Mouse (Mus musculus): ENCODE data around the gene Nr2e1. TPM values are rescaled to one million over a fixed set of nuclear protein-coding genes. Genes with fewer than 3 reads are reported as not detected.

The Nr2e1 gene
- polyA plus RNA-seq, 1 experiment from 2014 or later, result not detected

DNA sequence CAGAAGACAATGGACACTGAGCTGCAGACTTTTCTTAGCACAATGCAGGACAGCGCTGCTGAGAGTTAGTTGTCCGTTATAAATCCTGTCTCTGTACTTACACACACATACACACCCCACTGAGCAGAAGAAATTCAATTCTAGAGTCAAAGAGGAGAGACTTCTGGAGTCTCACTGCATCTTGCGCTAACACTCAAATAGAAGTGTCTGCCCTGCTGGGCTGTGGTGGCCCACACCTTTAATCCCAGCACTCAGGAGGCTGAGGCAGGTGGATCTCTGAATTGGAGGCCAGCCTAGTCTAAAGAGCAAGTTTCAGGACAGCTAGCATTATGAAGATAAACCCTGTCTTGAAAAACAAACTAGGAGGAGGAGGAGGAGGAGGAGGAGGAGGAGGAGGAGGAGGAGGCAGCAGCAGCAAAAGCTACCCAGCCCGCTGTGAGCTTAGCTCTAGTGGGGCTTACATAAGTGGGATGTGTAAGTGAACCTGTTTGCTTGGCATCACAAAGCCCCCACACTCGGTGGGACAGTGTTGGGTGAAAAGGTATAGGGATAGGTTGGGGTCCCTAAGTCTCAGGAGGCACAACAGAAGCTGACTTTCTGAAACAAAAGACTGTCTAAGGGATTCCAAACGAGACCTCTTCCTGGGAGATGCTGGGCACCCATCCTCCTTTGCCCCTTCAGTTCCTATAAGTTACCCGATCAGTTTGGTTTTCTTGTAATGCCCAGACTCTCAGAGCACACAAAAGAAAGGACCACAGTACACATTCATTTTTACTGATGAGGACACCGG lies 4.7 kb upstream of the Nr2e1 start:
- no peak for DNase-seq (ENCODE audit: low spot score)

DNA sequence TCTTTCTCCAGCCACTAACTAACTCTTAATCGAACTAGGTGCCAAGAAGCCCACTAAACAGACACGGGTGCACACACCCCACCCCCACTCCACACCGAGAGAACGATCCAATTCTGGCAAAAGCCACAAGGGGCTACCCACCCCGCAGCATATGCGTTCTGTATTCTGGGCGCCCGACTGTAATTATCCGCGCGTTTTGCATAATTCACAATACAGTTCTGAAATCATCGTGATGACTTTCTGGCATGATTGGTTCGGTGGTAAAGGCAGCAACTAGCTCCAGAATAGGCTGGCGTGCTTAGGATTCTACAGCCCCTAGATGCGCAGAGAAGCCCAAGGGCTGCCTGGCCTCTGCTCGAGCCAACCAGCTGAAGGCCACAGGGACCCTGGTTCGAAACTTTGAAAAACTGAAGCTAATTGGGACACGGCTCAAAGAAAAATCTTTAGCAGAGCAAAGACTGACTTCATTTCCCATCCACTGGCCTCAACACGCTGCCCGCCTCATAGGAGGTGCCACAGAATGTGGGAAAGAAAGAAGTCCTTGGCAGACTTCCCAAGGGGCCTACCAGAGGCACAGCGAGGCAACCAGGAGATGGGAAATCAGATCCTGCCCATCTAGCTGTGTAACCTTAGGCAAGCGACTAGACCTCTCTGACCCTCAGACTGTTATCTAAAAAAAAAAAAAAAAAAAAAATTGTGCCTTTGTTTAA lies 2.3 kb upstream of the Nr2e1 start:
- DNase-seq (ENCODE audit: low spot score), result no peak

DNA sequence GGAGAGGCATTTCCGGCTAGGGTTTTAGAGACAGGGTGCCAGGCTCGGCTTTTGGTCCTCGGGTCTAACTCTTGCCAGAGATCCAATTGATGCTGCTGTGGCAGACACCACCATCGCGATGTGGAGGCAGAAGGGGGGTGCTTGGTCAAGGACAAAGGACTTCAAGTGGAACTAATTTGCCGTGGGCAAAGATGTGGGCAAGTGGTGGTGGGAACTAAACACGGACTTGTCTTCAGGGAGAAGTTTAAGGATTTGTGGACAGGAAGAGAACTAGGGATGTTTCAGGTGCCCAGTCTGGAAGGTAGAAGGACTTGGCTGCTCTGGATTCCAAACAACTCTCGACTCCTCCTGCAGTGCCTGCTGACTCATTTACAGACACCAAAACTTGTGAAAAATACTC lies 1.7 kb upstream of the Nr2e1 start:
- no peak for DNase-seq (ENCODE audit: low spot score)

DNA sequence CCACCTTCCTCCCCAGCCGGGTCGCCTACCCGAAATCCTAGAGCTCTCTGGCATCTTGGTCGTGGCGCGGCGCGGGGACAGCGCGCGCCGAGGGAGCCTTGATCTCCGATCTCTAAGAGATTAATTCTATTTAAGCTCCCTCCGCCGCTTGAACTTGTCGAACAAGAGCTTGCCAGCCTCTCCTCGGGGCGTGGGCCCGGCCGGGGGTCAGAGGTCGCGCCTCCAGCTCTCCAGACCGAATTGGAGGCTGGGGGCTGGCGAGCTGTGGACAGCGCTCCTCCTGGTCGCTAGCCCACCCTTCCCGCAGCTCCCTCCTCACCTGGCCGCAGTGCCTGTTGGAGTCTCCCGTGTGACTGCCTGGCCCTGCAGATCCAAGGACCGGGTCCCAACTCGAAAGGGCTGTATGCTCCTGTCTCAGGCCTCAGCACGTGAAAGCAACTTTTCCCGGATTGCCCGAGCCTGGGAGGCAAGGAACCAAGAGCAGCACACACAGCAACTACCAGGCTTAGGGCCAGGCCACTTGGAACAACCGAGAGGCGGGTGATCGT lies 1.1 kb upstream of the Nr2e1 start:
- no peak for DNase-seq (ENCODE audit: low spot score)

DNA sequence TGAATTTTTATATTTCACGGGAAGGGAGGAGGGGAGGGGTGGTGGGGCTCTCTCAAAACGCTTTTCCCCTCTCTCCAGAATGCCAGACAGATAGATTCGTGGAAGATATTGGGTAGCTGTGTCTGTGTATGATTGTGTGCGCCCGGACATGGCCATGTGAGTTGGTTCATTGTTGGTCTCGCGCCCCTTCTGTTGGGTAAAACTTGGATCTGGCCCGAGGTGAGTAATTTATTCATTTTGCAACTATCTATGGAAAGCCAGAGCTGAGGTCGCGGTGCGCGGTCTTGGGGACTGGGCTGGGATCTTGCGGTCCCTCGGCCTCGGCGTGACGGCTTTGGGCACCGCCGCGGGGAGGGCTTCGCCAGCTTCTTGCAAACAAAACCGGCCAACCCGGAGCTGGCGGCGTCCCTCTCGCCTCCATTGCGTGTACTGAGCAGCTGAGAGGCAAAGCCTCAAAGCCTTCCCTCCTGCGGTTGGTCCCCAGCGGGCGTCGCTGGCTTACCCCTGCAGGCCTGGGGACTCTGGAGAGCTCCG lies 537 bp upstream of the Nr2e1 start:
- DNase-seq (ENCODE audit: low spot score), result no peak

DNA sequence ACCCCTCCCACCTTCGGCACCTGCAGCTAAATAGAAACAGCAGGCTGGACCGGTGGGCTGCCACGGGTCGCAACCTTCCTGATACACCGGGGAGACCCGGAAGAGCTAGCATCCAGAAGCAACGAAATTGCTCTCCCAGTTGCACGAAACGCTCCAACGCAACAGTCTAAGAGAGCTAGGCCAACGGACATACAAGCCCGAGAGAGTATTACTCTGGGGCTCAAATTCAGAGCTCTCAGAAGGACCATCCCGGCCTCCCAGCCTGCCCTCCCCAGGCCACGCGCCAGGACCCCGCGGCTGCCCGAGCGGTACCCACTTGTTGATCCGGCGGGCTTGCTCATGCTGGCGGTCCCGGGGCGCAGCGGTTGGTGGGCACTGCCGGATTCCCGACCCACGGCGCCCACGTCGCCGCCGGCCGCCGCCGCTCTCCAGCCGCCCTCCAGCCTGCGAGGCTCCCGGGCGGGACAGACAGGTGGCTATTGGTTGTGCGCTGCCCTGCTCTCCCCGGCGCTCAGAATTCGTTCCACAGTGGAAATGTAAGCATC lies 794 bp downstream of the Nr2e1 start:
- DNase-seq (ENCODE audit: low spot score), result no peak

DNA sequence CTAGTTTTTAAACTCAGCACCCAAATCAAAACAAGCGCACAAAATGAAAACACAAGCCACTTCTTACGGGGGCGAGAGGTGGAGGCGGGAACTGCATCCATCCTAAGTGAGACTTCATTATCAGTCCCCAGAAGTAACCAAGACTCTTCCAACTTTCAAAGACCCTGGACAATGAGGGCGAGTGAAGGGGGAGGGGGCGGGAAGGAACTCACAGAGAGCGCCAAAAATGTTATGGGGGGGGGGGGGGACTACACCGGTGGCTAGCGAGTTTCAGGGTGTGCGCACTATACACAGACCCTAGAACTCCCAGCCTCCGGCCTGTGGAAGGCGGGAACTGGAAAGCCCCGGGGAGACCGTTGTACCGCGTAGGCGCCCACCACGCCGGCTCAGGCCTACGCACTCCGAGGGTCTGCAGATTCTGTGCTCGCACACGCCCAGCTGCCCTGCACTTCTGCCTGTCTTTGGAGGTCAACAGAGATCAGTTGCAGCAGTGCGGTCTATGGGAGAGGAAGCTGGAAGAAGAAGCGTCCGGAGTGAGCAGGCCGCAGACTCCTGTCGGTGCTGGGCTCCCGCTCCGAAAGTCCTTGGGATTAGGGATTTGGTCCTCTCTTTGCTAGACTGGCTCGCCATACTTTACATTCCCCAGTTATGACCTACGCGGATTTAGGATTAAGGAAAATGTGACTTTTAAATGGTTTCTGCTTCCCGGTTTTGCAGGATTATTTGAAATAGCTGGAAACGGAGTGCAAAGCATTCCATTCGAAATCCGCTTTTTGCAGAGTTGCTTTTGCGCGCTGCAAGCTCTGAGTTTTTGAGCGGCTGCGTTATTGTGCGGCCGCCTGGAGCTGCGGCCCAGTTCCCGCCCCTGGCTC lies 1.5 kb downstream of the Nr2e1 start:
- DNase-seq (ENCODE audit: low spot score), result no peak

DNA sequence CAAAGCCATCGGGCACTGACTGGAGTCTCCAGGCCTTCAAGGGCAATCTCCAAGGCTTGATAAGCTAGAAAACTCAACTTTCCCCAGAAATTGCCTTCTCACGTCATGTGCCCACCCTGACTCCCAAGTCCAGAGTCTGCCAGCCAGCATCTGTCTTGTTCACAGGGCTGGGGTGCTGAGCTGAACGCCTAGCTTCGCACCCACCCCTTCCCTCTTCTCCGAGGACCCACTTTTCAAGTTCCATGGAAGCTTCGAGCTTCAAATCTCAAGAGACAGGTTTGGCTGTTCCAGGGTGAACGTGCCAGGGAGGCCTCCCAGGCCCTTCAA lies 2.5 kb downstream of the Nr2e1 start:
- DNase-seq (ENCODE audit: low spot score), result no peak

DNA sequence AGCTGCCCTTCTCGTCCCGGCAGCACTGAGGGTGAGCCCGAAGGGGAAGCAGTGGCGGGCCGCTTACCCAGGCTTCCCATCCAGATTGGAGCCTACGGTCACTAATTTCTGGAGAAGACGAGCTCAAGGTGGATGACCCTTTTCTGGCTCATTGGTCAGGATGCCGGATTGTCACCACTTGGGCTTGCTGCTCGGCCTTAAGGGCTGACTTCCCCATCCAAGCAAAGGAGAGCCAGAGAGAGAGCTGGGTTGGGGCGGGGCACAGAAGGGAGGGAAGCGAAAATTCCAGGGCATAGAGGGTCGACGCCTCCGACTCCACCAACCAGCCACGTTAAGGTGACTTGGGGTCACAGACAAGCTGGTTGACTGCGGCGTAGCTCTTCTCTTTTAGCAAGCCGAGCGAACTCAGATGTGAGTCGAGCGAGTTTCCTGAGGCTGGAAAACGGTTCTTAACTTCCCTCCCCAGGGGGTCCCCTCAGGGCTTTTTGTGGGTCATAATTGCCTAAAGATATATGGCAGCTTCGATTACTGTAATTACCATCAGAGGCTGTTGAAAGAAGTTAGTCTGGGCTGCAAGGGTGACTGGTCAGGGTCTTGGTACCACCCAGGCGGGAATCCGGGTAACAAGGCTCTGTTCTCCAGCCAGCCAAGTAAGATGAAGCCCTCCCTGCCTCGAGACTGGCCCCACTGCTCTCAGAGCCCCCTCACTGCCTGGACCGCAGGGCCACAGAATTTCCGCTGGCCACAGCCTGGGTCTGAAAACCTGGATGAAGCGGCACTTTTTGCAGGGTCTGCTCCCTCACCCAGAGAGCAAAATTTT lies 3.1 kb downstream of the Nr2e1 start:
- DNase-seq (ENCODE audit: low spot score), result no peak

DNA sequence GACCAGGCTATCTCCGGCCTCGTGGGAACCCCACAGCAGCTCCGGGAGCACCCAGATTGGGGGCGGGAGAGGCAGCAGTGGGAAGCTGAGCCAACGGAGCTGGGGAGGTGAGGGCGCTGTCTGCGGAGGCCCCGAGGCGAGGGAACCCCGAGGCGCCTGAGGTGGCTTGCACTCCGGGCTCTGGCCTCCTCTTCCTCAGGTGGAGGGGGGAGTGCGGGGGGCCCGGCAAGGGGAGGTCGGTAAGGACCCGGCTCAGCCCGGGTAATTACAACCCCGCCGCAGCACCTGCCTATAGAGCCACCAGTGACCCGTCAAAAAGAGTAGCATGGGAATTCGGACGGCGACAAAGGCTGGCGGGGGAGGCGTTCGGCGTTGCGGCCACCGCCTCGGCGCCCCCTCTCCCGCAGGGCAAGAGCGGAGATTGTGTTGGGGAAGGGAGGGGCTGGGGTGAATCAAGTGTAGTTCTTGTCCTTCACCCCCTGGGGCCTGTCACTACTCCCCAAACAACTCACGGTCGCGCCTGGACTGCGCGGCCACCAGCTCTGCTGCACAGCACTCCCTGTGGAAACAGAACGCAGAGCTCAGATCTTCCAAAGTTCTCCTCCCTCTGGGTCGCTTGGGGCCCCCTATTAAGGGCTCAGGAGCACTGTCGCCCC lies 3.8 kb downstream of the Nr2e1 start:
- no peak for DNase-seq (ENCODE audit: low spot score)

DNA sequence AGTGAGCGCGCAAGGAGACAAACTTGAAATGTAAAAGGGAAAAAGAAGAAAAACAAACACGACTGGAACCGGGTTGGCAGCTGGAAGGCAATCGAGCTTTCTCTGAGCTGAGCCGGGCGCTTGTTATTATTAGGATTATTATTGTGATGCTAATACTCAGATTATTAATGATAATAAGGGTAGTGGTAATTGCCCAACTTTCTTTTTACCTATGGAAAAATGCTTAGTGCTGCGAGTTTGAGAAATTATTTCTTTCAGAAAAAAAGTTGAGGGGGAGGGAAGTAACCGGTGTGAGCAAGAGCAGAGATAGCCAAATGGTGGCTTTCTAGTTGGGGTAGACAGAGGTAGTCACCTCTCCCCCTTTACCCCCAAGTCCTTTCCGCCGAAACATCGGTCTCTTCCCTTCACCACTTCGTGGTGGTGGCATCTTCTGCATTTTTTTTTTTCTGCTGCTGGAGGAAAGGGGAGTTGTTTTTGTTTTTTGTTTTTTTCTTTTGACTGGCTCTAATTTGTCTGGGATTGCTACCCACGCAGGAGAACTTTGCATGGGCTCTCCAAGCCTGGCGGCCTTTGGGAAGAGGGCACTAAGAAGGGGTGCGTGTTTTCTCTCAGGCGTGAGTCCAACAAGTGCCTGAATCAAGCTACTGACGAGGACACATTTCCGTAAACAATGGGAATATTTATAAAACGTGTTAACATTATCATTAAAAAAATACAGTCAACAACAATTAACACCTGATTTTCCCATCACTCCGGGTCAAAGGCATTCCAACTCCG lies 4.5 kb downstream of the Nr2e1 start:
- no peak for DNase-seq (ENCODE audit: low spot score)

DNA sequence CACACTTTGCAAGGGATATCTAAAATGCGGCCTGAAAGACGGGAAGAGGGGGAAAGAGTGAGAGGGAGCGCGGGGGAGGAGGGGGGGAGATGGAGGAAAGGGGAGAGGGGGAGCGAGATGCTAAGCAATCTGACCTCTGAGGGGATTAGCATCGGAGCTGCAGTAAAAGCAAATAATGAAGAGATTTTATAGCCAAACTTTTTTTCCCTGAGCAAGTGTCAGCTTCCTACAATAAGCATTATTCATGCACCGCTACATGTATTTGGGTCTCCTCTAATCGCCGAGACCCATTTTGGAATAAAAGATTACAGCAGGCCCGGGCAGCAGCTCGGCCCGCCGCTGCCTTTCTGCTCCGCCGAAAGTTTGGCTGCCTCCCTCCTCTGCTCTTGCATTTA lies 5.2 kb downstream of the Nr2e1 start:
- no peak for DNase-seq (ENCODE audit: low spot score)

DNA sequence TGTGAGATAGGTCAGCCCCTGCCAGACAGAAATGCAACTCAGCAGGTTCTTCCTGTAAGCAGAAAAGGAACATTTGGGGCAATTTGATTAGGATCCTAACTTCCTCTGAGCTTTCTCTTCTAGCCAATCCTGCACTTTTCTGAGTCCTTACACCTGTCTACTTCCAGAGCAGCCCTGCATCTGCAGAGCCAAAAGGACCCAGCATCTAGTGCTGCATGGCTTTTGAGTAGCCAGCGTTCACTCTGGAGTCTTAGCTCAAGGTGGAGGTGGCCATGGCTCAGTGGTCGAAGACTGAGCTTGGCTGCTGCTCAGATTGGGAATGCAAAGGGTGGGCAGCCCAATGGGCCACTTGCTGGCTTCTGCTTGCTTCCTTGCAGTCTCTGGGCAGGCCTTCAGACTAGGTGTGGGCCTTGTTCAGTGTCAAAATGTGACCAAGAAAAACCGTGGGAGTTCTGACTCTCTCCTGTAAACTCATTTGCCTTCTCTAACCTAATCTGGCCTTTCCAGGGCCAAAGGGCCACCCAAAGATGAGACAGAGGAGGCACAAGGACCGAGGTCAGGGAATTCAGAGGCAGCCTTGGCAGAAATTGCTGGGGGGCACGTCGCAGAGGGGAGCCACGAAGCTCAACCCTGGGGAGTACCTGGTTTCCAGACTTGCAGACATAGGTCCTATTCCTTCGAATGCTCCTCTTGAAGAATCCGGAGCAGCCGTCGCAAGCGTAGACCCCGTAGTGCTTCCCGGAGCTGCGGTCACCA lies 5.7 kb downstream of the Nr2e1 start:
- DNase-seq (ENCODE audit: low spot score), result no peak

DNA sequence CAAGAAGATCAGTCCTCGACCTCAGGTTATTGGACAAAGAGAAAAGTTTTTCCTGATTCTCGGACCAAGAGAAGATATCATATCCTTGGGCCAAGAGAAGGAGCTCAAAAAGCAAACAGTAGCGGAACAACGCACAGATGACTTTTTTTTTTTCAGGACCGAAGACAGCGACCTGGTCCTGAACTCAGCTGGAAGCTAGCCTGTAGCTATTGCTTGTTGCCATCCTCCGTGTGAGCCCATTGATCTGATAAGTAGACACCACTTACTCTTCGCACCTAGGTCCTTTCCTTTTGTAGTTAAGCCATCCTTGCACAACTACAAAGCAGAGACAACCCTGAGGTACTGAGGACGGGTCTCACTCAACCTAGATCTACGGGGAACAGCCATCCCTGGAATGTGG lies 8.8 kb downstream of the Nr2e1 start:
- no peak for DNase-seq (ENCODE audit: low spot score)

DNA sequence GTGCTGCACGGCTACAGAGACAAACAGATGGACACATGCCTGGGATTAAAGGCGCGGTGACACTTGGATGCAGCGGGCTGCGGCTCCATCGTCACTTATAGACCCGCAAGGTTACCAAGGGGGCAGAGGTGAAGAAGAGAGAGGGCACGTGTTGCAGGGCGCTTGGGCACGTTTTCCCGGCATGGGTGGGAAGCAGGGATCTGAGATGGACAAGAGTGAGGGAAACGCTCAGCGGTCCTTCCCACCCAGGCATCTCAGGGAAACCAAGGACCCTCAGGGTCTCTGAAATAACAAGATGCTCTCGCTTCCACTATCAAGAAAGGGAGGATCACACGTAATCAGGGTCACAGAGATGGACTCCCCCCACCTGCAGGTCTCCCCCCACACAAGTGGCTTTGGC lies 10.5 kb downstream of the Nr2e1 start:
- no peak for DNase-seq (ENCODE audit: low spot score)

DNA sequence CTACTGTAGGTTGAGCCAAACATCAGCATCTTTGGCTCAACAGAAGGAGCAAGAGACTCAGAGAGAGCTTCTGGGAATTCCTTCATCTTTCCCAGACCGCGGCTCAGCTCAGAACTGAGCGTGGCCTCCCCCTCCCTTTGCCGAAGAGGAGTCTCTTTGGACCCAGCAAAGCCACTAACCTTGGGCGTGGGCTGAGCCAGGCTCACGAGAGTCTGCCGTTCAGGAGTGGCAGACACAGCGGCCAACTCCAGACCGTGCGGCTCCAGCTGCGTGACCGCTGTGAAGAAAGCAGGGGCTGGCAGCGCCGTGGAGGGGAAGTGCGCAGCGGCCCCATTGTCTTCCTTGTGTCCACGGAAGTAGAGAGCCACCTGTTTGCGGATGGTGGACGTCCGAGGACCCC lies 10.9 kb downstream of the Nr2e1 start:
- no peak for DNase-seq (ENCODE audit: low spot score)

DNA sequence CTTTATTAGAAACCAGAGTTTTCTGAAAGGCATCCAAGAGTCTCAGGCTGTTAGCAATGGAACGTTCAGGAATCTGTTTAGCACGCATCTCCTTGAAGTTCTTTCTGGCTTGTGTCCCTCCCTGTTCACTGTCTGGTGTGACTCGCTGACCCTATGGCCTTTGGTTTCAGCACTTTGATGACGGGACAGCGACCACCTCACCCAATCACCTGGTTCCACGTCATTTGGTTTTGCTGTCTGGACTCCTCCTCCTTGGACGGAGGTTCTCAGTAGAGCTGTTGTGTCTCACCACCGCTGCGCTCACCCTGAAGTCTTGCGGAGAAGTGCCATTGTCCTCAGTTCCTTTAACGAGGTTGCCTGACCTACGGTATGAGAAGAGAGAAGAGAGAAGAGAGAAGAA lies 21.2 kb downstream of the Nr2e1 start:
- no peak for DNase-seq (ENCODE audit: low spot score)

DNA sequence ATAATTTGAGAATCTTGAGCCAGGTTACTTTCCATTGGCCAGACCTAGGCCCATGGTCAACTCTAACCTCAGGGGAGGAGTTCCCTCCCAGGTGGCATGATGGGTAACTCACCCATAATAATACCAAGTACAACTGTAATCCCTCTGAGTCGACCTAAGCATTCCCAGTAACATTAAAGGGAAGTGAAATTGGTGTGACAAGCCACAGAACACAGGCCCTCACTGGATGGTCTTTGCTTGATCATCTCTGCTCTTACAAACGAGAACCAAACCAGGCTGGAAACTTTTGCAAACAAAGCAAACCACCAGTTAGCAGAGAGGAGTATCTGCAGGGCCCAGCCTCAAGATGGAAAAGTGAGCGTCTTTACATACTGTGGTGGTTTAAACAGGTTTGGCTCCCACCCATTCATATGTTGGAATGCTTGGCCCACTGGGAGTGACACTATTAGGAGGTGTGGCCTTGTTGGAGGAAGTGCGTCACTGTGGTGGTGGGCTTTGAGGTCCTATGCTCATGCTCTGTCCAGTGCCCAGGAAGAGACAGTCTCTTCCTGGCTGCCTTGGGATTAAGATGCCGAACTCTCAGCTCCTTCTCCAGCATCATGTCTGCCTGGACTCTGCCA lies 23.7 kb downstream of the Nr2e1 start:
- no peak for DNase-seq (ENCODE audit: low spot score)

Data from thymus, postnatal 0 days (tissue).